12 mouse cellular contexts compared by ENCODE assay signal in genomic region chr16:33837191-33837590, GRCm38 (mm10). TPM values are rescaled to one million over a fixed set of nuclear protein-coding genes. Genes with fewer than 3 reads are reported as not detected.
A peak's percentile ranks its signal among the peaks of the same experiment; 100 is the strongest.
DNase-seq lines count a peak whose midpoint lies in the region; ATAC-seq and TF ChIP-seq lines count a peak whose summit lies in the region.
"Had no signal": no experiment of that assay in that cellular context is flagged by ENCODE, and none has a peak within 500 bp of the region (broad histone marks: within the 10 kb centered on the region; RNA-seq: fewer than 3 reads in every experiment).

No protein-coding gene starts in this region.

- no peak overlapping the region for H3K4me2 ChIP-seq in heart, embryonic 12.5 days
- H3K4me2 ChIP-seq in embryonic facial prominence, embryonic 12.5 days (replicated peaks) = no peak overlapping the region; the same call in 1 of the 2 replicates
- H3K4me2 ChIP-seq in limb, embryonic 15.5 days = no peak overlapping the region
- H3K4me2 ChIP-seq: kidney, embryonic 15.5 days had no signal

- intact Hi-C loops in heart, adult 2 months (cut with DNase I) = no loop called here

- TF ChIP-seq POLR2A in heart, adult 2 months (IDR thresholded peaks at IDR 0.05; ENCODE audit: insufficient read depth, low read depth, low read length) = no peak
- TF ChIP-seq POLR2A in lung, adult 2 months (IDR thresholded peaks at IDR 0.05; ENCODE audit: borderline replicate concordance, extremely low read depth, low read depth, low read length) = no peak

- no peak overlapping the region for H3K4me3 ChIP-seq in heart, adult 2 months
- H3K4me3 ChIP-seq in heart, embryonic 12.5 days = no peak overlapping the region
- H3K4me3 ChIP-seq in embryonic facial prominence, embryonic 12.5 days = no peak overlapping the region
- no peak overlapping the region for H3K4me3 ChIP-seq in limb, embryonic 15.5 days
- H3K4me3 ChIP-seq in lung, adult 2 months (replicated peaks; ENCODE audit: extremely low read depth, low read depth, low read length) = no peak overlapping the region
- H3K4me3 ChIP-seq: erythroblast, embryonic 14.5 days; kidney, embryonic 15.5 days; midbrain, embryonic 10.5 days had no signal

- peaks cover 12% of the 10 kb centered on the region for H3K4me1 ChIP-seq in heart, adult 2 months (ENCODE audit: control insufficient read depth, insufficient read depth, low read length)
- peaks cover 58% of the 10 kb centered on the region for H3K4me1 ChIP-seq in heart, embryonic 12.5 days (replicated peaks)
- peaks cover 49% of the 10 kb centered on the region for H3K4me1 ChIP-seq in embryonic facial prominence, embryonic 12.5 days
- H3K4me1 ChIP-seq in limb, embryonic 15.5 days = peaks cover 58% of the 10 kb centered on the region
- peaks cover 5% of the 10 kb centered on the region; the same call in 1 of the 2 replicates for H3K4me1 ChIP-seq in lung, adult 2 months (ENCODE audit: control insufficient read depth, insufficient read depth, low read length)

- no peaks in the 10 kb centered on the region for H3K9me3 ChIP-seq in heart, embryonic 12.5 days (replicated peaks)
- H3K9me3 ChIP-seq in embryonic facial prominence, embryonic 12.5 days = no peaks in the 10 kb centered on the region
- H3K9me3 ChIP-seq in limb, embryonic 15.5 days = no peaks in the 10 kb centered on the region
- H3K9me3 ChIP-seq: G1E; kidney, embryonic 15.5 days; midbrain, embryonic 10.5 days had no signal

- H3K27ac ChIP-seq in heart, adult 2 months = peak overlapping the region; percentile 36
- no peak overlapping the region for H3K27ac ChIP-seq in heart, embryonic 12.5 days (ENCODE audit: poor library complexity, severe bottlenecking)
- H3K27ac ChIP-seq in embryonic facial prominence, embryonic 12.5 days = peak overlapping the region; percentile 67
- peak overlapping the region; percentile 61; the same call in 1 of the 2 replicates for H3K27ac ChIP-seq in limb, embryonic 15.5 days
- H3K27ac ChIP-seq: kidney, embryonic 15.5 days; midbrain, embryonic 10.5 days had no signal

- no peak overlapping the region for H3K9ac ChIP-seq in heart, adult 2 months (ENCODE audit: low read depth, low read length)
- no peak overlapping the region for H3K9ac ChIP-seq in heart, embryonic 12.5 days
- no peak overlapping the region for H3K9ac ChIP-seq in embryonic facial prominence, embryonic 12.5 days
- H3K9ac ChIP-seq in limb, embryonic 15.5 days = no peak overlapping the region
- H3K9ac ChIP-seq: kidney, embryonic 15.5 days had no signal

- no peaks in the 10 kb centered on the region for H3K27me3 ChIP-seq in heart, adult 2 months (ENCODE audit: control insufficient read depth, insufficient read depth, low read length)
- no peaks in the 10 kb centered on the region for H3K27me3 ChIP-seq in heart, embryonic 12.5 days (replicated peaks)
- H3K27me3 ChIP-seq in embryonic facial prominence, embryonic 12.5 days = no peaks in the 10 kb centered on the region
- H3K27me3 ChIP-seq in limb, embryonic 15.5 days = no peaks in the 10 kb centered on the region
- H3K27me3 ChIP-seq: kidney, embryonic 15.5 days had no signal

- H3K79me2 ChIP-seq in heart, adult 2 months (replicated peaks; ENCODE audit: control insufficient read depth, insufficient read depth, low read length) = peaks cover 2% of the 10 kb centered on the region; the same call in 1 of the 2 replicates

- WGBS in heart, adult 2 months = 72% methylated on average over 3 of the region's 3 CpGs
- WGBS in heart, embryonic 12.5 days = 60% methylated on average over 3 of the region's 3 CpGs
- 67% methylated on average over 3 of the region's 3 CpGs for WGBS in embryonic facial prominence, embryonic 12.5 days
- WGBS in limb, embryonic 15.5 days = 60% methylated on average over 3 of the region's 3 CpGs
- WGBS in lung, adult 2 months = 61% methylated on average over 3 of the region's 3 CpGs

- no peak for TF ChIP-seq EP300 in heart, adult 2 months (IDR thresholded peaks at IDR 0.05; ENCODE audit: insufficient read depth, low read depth, low read length)

- no peak for ATAC-seq in heart, embryonic 12.5 days (ENCODE audit: insufficient number of reproducible peaks, low FRiP score)
- ATAC-seq in embryonic facial prominence, embryonic 12.5 days (ENCODE audit: insufficient number of reproducible peaks, insufficient read depth, low FRiP score, low TSS enrichment) = no peak
- no peak for ATAC-seq in limb, embryonic 15.5 days (ENCODE audit: insufficient number of reproducible peaks, low FRiP score, low TSS enrichment, low read depth)

- DNase-seq in heart, adult 2 months = peak in 1 of 2 experiments; percentile 33
- DNase-seq in NIH3T3 (ENCODE audit: low read depth) = peak; percentile 20
- no peak for DNase-seq in spleen, adult 18-20 months
- no peak for DNase-seq in layer of hippocampus, adult 11-12 months (ENCODE audit: low spot score)
- no peak for DNase-seq in lung, adult 2 months

- no peaks in the 10 kb centered on the region for H3K36me3 ChIP-seq in heart, adult 2 months (ENCODE audit: control insufficient read depth, insufficient read depth, low read length)
- H3K36me3 ChIP-seq in heart, embryonic 12.5 days = 0 out of 2 replicates have a peak, but pooled peaks cover 4% of the 10 kb centered on the region
- H3K36me3 ChIP-seq in embryonic facial prominence, embryonic 12.5 days = no peaks in the 10 kb centered on the region
- H3K36me3 ChIP-seq in limb, embryonic 15.5 days = no peaks in the 10 kb centered on the region
- H3K36me3 ChIP-seq: G1E; kidney, embryonic 15.5 days; midbrain, embryonic 10.5 days had no signal

- no peak for TF ChIP-seq CTCF in heart, adult 2 months (IDR thresholded peaks at IDR 0.05)
- TF ChIP-seq CTCF in lung, adult 2 months (IDR thresholded peaks at IDR 0.05; ENCODE audit: insufficient read depth, low read length) = no peak

RNA-seq across cellular contexts. Expression of gene Itgb5, which starts 7.7 kb away (rescaled TPM):
- 10 to 100 TPM; 83.2 to 95.3 TPM for total RNA-seq in heart, adult 2 months (2021)
- 95.7 and 123 TPM in 2 replicates for polyA plus RNA-seq in heart, adult 2 months (2012; rRNA removed)
- polyA plus RNA-seq in heart, embryonic 12.5 days (2016; fragmentation: Nextera tagmentation; extraction: Ambion mirVana) = 74.8 and 76.8 TPM in 2 replicates
- 120 and 130 TPM in 2 replicates for polyA plus RNA-seq in embryonic facial prominence, embryonic 12.5 days (2016; fragmentation: Nextera tagmentation; extraction: Ambion mirVana)
- 74.9 and 77.5 TPM in 2 replicates for polyA plus RNA-seq in limb, embryonic 15.5 days (2015; fragmentation: Nextera tagmentation; extraction: Ambion mirVana)
- polyA plus RNA-seq in lung, adult 2 months (2012; rRNA removed) = 114 and 144 TPM in 2 replicates

RNA-seq across cellular contexts. Expression of gene Muc13, which starts 43.4 kb away (rescaled TPM):
- not detected for total RNA-seq in heart, adult 2 months (2021)
- 0.15 and 0.33 TPM in 2 replicates for polyA plus RNA-seq in heart, adult 2 months (2012; rRNA removed)
- 0.12 and 0.24 TPM in 2 replicates for polyA plus RNA-seq in heart, embryonic 12.5 days (2016; fragmentation: Nextera tagmentation; extraction: Ambion mirVana)
- polyA plus RNA-seq in embryonic facial prominence, embryonic 12.5 days (2016; fragmentation: Nextera tagmentation; extraction: Ambion mirVana) = 0.17 and 0.19 TPM in 2 replicates
- 0.14 TPM in 1 of 2 replicates, not detected in the other for polyA plus RNA-seq in limb, embryonic 15.5 days (2015; fragmentation: Nextera tagmentation; extraction: Ambion mirVana)
- 0.25 and 5.1 TPM in 2 replicates for polyA plus RNA-seq in lung, adult 2 months (2012; rRNA removed)
- polyA plus RNA-seq: erythroblast, embryonic 14.5 days had no signal
